Mouse (Mus musculus) erythroblast, embryonic 14.5 days (primary cell): ENCODE results near the gene Plekha4. TPM values are rescaled to one million over a fixed set of nuclear protein-coding genes. Genes with fewer than 3 reads are reported as not detected.

Experiments used
- H3K27me3 ChIP-seq: 2 replicates; pipeline ENCODE4 v1.6.1; 2012; ENCODE audit warnings: inconsistent platforms; ENCODE audit not compliant: control insufficient read depth
- H3K36me3 ChIP-seq: 2 replicates; pipeline ENCODE4 v1.6.1; 2012; ENCODE audit warnings: mild to moderate bottlenecking, inconsistent platforms; ENCODE audit not compliant: control insufficient read depth
- H3K4me1 ChIP-seq: 2 replicates; pipeline ENCODE4 v1.6.1; 2012; ENCODE audit warnings: inconsistent platforms; ENCODE audit not compliant: control insufficient read depth
- H3K4me3 ChIP-seq: replicated peaks from 2 replicates; pipeline ENCODE3; 2012; ENCODE audit warnings: moderate library complexity, mild to moderate bottlenecking, inconsistent platforms
- H3K9me3 ChIP-seq: 2 replicates; pipeline ENCODE4 v1.6.1; 2012; ENCODE audit warnings: low read length, inconsistent platforms, mixed read lengths; ENCODE audit not compliant: control insufficient read depth
- GATA1 ChIP-seq: IDR thresholded peaks from 2 replicates; pipeline ENCODE4 v1.6.1; 2012; ENCODE audit warnings: low read length, inconsistent platforms, mixed read lengths
- TAL1 ChIP-seq: IDR thresholded peaks from 3 replicates; pipeline ENCODE4 v1.6.1; 2012; ENCODE audit warnings: low read length, inconsistent platforms, mixed read lengths
- polyA plus RNA-seq: library from polyadenylated mRNA; stranded (reverse); fragments of >175 nt; gene quantifications from 2 replicates; pipeline ENCODE4 v1.2.3, GENCODE M21; 2012

Gene Plekha4
- polyA plus RNA-seq, 1 experiment: 1.0 TPM

DNA sequence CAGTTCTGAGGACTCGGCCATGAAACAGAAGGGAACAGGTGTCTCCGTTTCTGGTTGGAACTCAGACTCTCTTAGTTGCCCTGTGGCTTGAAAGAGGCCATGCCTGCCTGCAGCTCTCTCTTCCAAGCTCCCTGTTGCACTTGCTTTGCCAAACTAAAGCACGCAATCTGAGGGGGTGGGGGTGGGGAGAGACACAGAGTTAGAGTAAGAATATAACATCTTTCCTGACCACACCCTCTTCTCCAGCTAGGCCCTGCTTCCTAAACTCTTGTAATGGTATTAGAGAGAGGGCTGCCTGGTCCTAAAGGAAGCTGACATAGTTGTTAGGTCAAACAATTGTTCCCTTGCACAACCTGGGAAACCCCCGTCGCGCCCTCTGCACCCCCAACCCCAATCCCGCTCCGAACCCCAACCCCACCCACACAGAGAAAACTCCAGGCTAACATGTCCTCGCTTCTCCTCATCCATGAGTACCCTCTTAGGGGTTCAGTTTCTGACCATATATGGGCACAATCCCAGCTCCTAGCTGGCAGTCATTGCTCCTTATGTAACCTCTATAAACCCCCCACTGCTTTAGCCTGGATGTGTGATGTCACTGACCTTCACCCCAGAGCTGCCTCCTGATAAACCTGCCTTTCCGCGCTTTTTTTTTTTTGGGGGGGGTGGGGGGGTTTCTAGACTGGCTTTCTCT, 24.8 kb downstream of the Plekha4 start:
- Histone ChIP-seq H3K36me3 (no peaks in the 10 kb centered on the region), H3K4me3 (no peak overlapping the region), H3K4me1 (peaks cover 6% of the 10 kb centered on the region), H3K9me3 (no peaks in the 10 kb centered on the region), H3K27me3 (0 out of 2 replicates have a peak, but pooled peaks cover 3% of the 10 kb centered on the region)
- TF ChIP-seq GATA1: no peak
- no peak for TF ChIP-seq TAL1

DNA sequence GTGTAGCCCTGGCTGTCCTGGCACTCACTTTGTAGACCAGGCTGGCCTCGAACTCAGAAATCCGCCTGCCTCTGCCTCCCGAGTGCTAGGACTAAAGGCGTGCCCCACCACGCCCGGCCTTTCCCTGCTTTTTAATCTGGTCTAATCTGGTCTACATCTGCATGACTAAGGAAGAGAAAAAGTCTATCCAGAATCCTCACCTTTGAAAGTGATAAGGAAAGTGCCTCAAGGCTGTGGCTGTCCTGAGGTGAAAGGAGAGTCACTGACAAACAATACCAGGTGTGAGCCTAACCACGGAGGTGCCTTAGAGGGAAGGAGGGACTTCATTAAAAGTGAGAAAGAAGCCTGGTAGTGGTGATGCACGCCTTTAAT, 25.4 kb downstream of the Plekha4 start:
- TF ChIP-seq GATA1 (no peak), TAL1 (no peak)
- Histone ChIP-seq H3K27me3 (no peaks in the 10 kb centered on the region), H3K36me3 (no peaks in the 10 kb centered on the region), H3K4me3 (no peak overlapping the region), H3K4me1 (peaks cover 10% of the 10 kb centered on the region), H3K9me3 (no peaks in the 10 kb centered on the region)

DNA sequence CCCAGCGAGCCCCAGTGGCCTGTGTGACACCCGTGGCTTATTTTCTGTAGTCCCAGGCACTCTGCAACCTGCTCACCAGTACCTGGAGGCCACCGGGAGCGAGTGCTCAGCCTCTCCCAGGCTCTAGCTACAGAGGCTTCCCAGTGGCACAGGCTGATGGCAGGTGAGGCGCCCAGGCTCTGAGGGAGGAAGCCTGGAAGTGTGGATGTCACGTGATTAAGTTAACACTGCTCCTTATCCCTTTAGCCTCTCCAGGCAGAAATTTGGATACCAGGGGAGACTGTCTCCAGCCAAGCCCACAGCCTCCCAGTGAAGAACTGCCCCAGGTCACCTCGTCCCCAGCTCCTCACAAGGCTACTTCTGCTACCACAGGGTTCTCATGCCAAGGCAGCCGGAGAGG, 27.4 kb downstream of the Plekha4 start:
- Histone ChIP-seq H3K36me3 (no peaks in the 10 kb centered on the region), H3K4me1 (peaks cover 10% of the 10 kb centered on the region), H3K27me3 (no peaks in the 10 kb centered on the region), H3K9me3 (no peaks in the 10 kb centered on the region), H3K4me3 (no peak overlapping the region)
- TF ChIP-seq GATA1 (no peak), TAL1 (no peak)

DNA sequence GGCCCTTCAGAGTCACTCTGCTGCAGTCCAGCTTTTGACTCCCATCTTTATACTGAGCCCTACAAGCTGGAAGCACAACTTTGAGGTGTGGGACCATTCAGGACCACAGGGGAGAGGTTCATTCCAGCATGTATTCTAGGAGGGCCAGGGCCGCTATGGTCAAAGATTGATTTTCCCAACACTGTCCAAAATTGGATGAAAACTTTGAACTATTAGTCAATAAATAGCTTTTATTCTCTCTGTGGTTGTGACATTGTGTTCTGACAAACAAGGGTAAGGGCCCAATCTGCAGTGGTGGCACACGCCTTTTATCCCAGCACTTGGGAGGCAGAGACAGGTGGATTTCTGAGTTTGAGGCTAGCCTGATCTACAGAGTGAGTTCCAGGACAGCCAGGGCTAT, 27.9 kb downstream of the Plekha4 start:
- no peaks in the 10 kb centered on the region for H3K27me3 ChIP-seq
- peaks cover 10% of the 10 kb centered on the region for H3K4me1 ChIP-seq
- H3K4me3 ChIP-seq: no peak overlapping the region
- H3K36me3 ChIP-seq: no peaks in the 10 kb centered on the region
- H3K9me3 ChIP-seq: no peaks in the 10 kb centered on the region
- TF ChIP-seq GATA1 (no peak), TAL1 (no peak)

DNA sequence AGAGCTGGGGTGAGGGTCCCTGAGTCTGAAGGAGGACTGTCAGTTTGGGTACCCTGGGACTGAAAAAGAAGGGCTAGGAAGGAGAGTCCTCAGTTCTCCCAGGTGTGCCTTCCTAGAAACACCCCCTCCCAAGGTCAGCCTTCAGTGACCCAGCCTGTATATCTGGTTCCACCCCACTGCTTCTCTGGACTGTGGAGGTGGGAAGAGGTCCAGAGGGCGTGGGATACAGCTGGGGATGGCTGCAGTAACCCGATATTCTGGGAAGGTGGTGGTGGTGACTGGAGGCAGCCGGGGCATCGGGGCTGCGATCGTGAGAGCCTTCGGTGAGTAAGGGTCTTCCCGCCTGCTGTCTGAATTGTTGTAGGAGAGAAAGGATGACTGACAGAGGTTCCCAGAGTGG, 28.6 kb downstream of the Plekha4 start, which contains the start of gene Hsd17b14:
Hsd17b14 (plus strand) TSS at position 150 of the 400 bp plus-strand sequence.
- no peak within 1 kb of the TSS for H3K4me3 ChIP-seq
- H3K9me3 ChIP-seq: no peaks in the 10 kb centered on the region
- H3K27me3 ChIP-seq: no peaks in the 10 kb centered on the region
- no peaks in the 10 kb centered on the region for H3K36me3 ChIP-seq
- no peak for TF ChIP-seq GATA1
- TF ChIP-seq TAL1: no peak
- peaks cover 10% of the 10 kb centered on the region for H3K4me1 ChIP-seq

DNA sequence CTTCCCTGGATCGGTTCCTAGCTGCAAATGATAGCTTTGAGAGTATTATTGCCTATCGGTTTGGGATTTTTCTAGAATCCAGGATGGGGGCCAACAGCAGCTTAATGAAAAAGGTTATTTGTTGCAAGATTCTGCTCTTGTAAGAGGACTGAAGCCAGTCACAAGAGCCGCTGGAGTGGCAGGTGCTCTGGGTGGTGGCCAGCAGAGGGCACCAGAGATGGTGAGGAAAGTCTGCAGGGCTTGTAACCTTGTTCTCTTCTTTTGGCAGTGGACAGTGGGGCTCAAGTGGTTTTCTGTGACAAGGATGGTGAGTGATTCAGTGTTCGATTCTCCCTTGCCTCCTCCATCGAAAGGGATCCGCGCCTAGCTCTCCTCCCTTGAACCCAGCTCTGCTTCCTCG, 29.7 kb downstream of the Plekha4 start:
- no peak overlapping the region for H3K4me3 ChIP-seq
- peaks cover 16% of the 10 kb centered on the region for H3K4me1 ChIP-seq
- H3K27me3 ChIP-seq: no peaks in the 10 kb centered on the region; the same call in 1 of the 2 replicates
- no peaks in the 10 kb centered on the region for H3K9me3 ChIP-seq
- no peaks in the 10 kb centered on the region for H3K36me3 ChIP-seq
- TF ChIP-seq GATA1: no peak
- no peak for TF ChIP-seq TAL1

DNA sequence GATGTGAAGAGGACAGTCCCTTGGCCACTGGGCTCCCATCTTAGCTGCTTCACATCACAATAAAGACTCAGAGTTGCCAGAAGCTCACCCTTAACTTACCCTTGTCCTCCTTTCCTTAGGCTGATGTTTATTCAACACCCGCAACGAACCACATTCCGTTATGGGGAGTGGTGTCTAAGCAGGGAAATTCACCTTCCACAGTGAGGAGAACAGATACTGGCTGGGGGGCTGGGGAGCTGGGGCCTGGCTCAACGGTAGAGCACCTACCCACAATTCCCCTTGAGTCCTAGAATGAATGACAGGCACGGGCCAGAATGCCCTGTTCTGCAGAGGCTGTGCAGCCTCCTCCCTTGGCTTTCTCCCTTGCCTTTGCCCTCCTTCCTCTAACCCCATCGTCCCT, 32.8 kb downstream of the Plekha4 start:
- Histone ChIP-seq H3K4me3 (no peak overlapping the region), H3K36me3 (no peaks in the 10 kb centered on the region), H3K27me3 (no peaks in the 10 kb centered on the region; the same call in 1 of the 2 replicates), H3K4me1 (peaks cover 35% of the 10 kb centered on the region), H3K9me3 (no peaks in the 10 kb centered on the region)
- TF ChIP-seq TAL1 (no peak), GATA1 (no peak)

DNA sequence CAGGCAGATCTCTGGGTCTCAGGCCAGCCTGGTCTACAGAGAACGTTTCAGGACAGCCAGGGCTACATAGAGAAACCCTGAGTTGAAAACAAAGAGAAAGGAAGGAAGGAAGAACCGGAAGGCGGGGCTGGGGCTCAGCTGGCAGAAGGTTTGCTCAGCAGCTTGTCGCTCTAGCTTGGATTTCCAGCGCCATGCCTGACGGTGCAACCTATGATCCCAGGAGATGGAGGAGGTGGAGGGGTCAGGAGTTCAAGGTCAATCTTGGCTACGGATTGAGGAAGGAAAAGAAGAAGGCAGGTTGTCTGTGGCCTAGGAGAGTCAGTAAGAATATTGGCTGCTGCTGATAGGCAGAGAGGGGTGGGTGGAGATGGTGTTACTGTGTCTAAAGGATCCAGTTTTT, 34.1 kb downstream of the Plekha4 start:
- Histone ChIP-seq H3K4me1 (peaks cover 35% of the 10 kb centered on the region), H3K36me3 (no peaks in the 10 kb centered on the region), H3K4me3 (no peak overlapping the region), H3K27me3 (no peaks in the 10 kb centered on the region; the same call in 1 of the 2 replicates), H3K9me3 (no peaks in the 10 kb centered on the region)
- no peak for TF ChIP-seq GATA1
- no peak for TF ChIP-seq TAL1

DNA sequence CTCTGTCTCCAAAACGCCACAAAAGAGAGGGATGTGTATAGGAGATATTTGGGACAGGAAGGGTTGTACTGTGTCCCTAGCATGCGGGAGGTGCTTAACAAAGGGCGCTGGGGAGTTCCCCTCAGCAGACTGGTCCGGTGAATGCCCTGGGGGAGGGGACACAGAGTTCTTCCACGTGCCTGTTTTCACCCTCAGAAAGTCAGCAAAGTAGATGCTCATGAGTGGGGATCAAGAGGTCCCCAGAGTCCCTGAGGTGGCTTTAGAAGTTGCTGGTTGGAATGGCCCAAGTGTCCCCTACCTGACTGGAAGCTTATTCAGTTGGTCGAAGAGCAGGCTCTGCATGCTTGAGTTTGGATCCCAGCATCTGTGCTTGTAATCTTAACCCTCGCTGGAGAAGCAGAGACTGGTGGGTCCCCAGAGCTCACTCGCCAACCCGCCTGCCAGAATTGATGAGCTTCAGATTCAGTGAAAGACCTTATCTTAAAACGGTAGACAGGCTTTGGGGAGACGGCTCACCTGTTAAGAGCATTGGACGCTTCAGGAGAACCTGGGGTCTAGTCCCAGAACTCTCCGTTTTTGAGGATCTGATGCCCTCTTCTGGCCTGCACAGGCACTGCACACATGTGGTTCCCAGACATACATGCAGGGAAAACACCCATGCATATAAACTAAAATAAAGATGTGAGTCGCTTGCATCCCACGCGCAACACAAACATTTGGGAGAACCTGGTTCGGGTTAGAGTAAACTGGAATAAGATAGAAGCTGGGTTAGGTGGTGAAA, 34.9 kb downstream of the Plekha4 start:
- TF ChIP-seq GATA1 (no peak), TAL1 (no peak)
- peak overlapping the region; percentile 48 for H3K4me3 ChIP-seq
- no peaks in the 10 kb centered on the region for H3K36me3 ChIP-seq
- H3K27me3 ChIP-seq: no peaks in the 10 kb centered on the region; the same call in 1 of the 2 replicates
- H3K4me1 ChIP-seq: peaks cover 34% of the 10 kb centered on the region
- no peaks in the 10 kb centered on the region for H3K9me3 ChIP-seq
